Mouse (Mus musculus): ENCODE data around the gene Lypd8.

DNA sequence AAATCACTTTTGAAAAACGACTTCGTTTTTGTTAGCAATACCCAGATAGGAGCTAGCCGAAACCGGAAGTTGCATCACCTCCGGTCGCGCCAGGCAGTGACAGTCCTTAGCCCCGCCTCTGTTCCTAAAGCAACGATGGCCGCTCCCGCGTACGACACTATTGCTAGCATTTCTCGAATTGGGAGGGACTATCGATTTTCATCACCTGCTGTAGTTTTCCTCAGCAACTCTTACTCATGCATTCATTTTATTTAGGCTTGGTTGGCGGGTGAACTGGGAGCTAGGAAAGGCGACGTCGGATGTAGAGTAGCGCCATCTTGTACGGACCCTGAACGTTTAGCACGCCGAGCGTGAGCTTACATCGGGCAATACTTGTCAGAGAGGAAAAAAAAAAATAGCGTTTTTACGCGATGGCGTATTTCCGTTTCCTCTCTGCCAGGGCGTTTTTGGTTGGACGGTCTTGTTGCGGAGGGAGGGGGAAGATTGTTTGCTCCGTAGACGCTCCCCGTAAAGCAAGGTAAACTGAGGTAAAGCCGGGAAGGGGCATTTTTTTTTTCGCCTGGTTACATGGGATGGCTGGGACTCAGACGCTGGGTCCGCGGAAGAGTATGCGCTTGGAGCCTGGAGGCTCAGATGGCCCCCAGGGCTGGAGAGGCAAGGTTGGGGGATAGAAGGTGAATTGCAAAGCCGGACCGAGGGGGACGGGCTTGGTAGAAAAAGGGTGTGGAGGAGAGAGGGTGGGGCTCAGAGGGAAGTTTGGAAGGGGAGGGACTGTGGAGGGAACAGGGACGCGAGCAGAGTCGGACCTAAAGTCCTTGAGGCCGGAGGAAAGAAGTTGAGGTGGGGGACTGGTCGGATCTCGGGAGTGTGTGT is 48.3 kb upstream of the Lypd8 start, which contains the start of the genes Zfp672 and Sh3bp5l:
- TF ChIP-seq EP300 (optimal IDR thresholded peaks at IDR 0.05) (no peak), CTCF (IDR thresholded peaks at IDR 0.05; ENCODE audit: low read depth) (no peak)

All from stomach, postnatal 0 days (tissue).